Mouse (Mus musculus) stomach, embryonic 15.5 days (tissue): ENCODE results near the gene Prl2c5. TPM values are rescaled to one million over a fixed set of nuclear protein-coding genes. Genes with fewer than 3 reads are reported as not detected.
"Not testable (repeated sequence)": the region's sequence is repeated elsewhere in the genome, so short reads cannot be mapped to it uniquely, and the experiment has no call there.

Source experiments
- ATAC-seq: fragments of 200-750 bp; cut with Nextera tagmentation; 2 replicates; pipeline ENCODE4 v1.8.0; 2017; ENCODE audit warnings: low read depth, moderate number of reproducible peaks, moderate TSS enrichment; ENCODE audit not compliant: insufficient read depth, low FRiP score
- H3K27ac ChIP-seq: fragments of 300-500 bp; sonication (generic); 2 replicates; pipeline ENCODE4 v1.5.1; 2015; ENCODE audit warnings: mild to moderate bottlenecking, inconsistent platforms
- H3K27me3 ChIP-seq: fragments of 300-500 bp; sonication (generic); replicated peaks from 2 replicates; pipeline ENCODE4 v1.6.1; 2015; ENCODE audit warnings: inconsistent platforms
- H3K36me3 ChIP-seq: fragments of 300-500 bp; sonication (generic); 2 replicates; pipeline ENCODE4 v1.6.1; 2015; ENCODE audit warnings: inconsistent platforms
- H3K4me1 ChIP-seq: fragments of 300-500 bp; sonication (generic); 2 replicates; pipeline ENCODE4 v1.6.1; 2015; ENCODE audit warnings: inconsistent platforms
- H3K4me2 ChIP-seq: fragments of 300-500 bp; sonication (generic); 2 replicates; pipeline ENCODE4 v1.6.1; 2015; ENCODE audit warnings: mild to moderate bottlenecking, inconsistent platforms
- H3K4me3 ChIP-seq: fragments of 300-500 bp; sonication (generic); replicated peaks from 2 replicates; pipeline ENCODE4 v1.5.1; 2015; ENCODE audit warnings: inconsistent platforms
- H3K9ac ChIP-seq: fragments of 300-500 bp; sonication (generic); 2 replicates; pipeline ENCODE4 v1.6.1; 2015; ENCODE audit warnings: inconsistent platforms
- H3K9me3 ChIP-seq: fragments of 300-500 bp; sonication (generic); 2 replicates; pipeline ENCODE4 v1.6.1; 2016; ENCODE audit warnings: inconsistent platforms
- WGBS: fragments of 180-500 bp; shearing (Covaris S2); methylation state at CpG from one replicate; pipeline ENCODE4 v1.1.7; 2015; 5-methylcytosine and 5-hydroxymethylcytosine counted together
- polyA plus RNA-seq: library from polyadenylated mRNA; unstranded; fragments of >200 nt; fragmentation: Nextera tagmentation; extraction: Ambion mirVana; gene quantifications from 2 replicates; pipeline ENCODE4 v1.2.1, GENCODE M21; 2015

Gene Prl2c5
- polyA plus RNA-seq, result not detected in 2 replicates

- H3K27me3 ChIP-seq, H3K9ac ChIP-seq, H3K9me3 ChIP-seq, H3K4me2 ChIP-seq, H3K4me1 ChIP-seq, H3K4me3 ChIP-seq, H3K36me3 ChIP-seq, H3K27ac ChIP-seq, ATAC-seq: not testable (repeated sequence)
- 62% methylated on average over 2 of the region's 2 CpGs for WGBS
Measured at GRCm38 (mm10) chr13:13182415-13182814, at the start of gene Prl2c5. Gene Prl2c5, plus strand, starts transcription at chr13:13182715.

DNA sequence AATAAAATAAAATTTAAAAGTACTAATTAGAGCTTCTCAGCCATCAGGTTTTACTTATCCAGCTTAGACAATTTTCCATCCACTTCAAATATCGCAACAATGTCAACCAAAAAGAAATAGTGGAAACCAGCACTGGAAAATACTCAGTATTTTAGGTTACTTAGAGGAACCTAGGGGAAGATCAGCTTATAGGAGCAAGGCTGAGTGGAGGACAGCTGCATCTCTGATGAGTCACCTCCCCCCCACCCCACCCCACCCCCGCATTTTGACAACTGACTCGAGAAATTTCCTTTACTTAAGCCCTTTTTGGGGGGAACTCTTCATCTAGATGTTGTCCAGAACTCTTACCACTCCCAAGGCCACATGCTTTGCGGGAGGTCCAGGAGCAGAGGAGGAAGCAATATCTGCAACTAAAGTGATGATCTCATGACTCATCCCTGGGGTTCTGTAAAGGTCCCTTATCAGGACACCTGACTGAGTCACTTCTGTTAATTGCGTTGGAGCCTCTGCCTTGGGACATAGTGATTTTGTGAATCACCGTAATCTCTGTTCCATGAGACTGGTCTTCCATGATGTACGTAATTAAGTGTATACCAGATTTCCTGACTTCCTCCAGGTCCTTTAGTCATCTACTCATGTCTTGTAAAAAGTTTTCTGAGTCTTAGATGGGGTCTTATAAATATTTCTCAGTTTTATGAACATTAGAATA is 19.6 kb upstream of the Prl2c5 start:
- H3K4me2 ChIP-seq, H3K9ac ChIP-seq, H3K27ac ChIP-seq, H3K27me3 ChIP-seq, H3K36me3 ChIP-seq, H3K9me3 ChIP-seq, H3K4me1 ChIP-seq, ATAC-seq, H3K4me3 ChIP-seq: not testable (repeated sequence)
- WGBS, result 59% methylated on average over 4 of the region's 7 CpGs

- H3K9ac ChIP-seq, H3K27me3 ChIP-seq, H3K27ac ChIP-seq, H3K4me1 ChIP-seq, H3K4me3 ChIP-seq, H3K9me3 ChIP-seq, ATAC-seq, H3K4me2 ChIP-seq, H3K36me3 ChIP-seq: not testable (repeated sequence)
- 70% methylated on average over 2 of the region's 2 CpGs for WGBS
Measured at GRCm38 (mm10) chr13:13168631-13169030, 13.9 kb upstream of the Prl2c5 start.

DNA sequence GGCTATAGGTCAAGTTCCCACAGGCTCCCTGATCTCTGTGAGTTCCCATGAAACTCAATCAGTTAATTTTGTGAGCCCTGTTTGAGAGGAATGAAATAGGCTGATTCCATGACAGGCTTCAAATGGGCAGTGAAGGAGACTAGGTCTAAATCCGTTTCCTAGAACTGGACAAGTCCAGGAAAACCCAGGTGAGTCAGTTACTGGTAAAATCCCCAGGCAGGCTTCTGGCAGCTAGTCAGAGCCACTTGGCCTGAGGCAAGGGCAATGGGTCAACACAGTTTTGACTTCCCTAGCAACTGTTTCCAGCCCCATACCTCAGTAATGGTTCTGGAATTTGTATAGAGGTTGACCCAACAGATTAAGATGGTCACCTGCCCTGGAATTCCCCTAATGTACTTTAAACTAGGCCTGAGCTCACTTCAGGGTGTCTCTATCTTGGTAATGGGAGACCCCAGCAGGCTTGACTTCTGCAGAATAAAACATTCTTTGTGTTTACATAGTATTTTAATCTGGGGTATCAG is 8.8 kb upstream of the Prl2c5 start:
- not testable (repeated sequence) for H3K4me2 ChIP-seq, H3K9ac ChIP-seq, ATAC-seq, H3K9me3 ChIP-seq, H3K36me3 ChIP-seq, H3K27me3 ChIP-seq, H3K27ac ChIP-seq, H3K4me1 ChIP-seq, H3K4me3 ChIP-seq
- WGBS, result 56% methylated on average over 1 of the region's 1 CpGs

DNA sequence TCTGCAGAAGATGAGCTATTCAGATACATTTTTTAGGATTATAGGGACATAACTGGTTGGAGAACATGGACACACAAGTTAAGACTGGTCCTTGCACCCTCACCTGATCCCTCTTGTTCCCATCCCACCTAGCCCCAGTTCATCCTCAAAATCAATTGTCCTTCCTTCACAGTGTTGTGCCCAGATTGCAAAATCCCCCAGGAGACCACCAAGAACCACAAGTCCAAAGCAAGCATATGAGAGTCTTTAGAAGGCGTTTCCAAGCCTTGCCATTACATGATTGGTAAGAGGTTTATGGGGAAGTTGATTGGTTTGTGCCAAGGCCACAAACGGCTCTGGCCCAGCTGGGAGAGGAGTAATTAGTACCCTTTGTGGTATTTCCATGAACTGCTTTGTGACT is 6.8 kb upstream of the Prl2c5 start:
- ATAC-seq, H3K27ac ChIP-seq: not testable (repeated sequence)
- 64% methylated on average over 2 of the region's 2 CpGs for WGBS

GRCm38 (mm10) chr13:13211168-13211567 is 28.7 kb downstream of the Prl2c5 start:
- not testable (repeated sequence) for H3K9me3 ChIP-seq, H3K27me3 ChIP-seq, H3K4me1 ChIP-seq, ATAC-seq, H3K27ac ChIP-seq, H3K36me3 ChIP-seq, H3K9ac ChIP-seq, H3K4me2 ChIP-seq, H3K4me3 ChIP-seq

More for the DNA sequence above, 6.8 kb upstream of the Prl2c5 start:
- H3K27me3 ChIP-seq, H3K36me3 ChIP-seq, H3K4me3 ChIP-seq, H3K4me1 ChIP-seq, H3K9me3 ChIP-seq, H3K9ac ChIP-seq, H3K4me2 ChIP-seq: not testable (repeated sequence)

- 79% methylated on average over 2 of the region's 2 CpGs for WGBS
Measured at GRCm38 (mm10) chr13:13216363-13216762, 33.8 kb downstream of the Prl2c5 start.

GRCm38 (mm10) chr13:13220231-13220630 is 37.7 kb downstream of the Prl2c5 start:
- not testable (repeated sequence) for H3K4me3 ChIP-seq, H3K4me1 ChIP-seq, H3K9ac ChIP-seq, ATAC-seq, H3K4me2 ChIP-seq, H3K27ac ChIP-seq, H3K36me3 ChIP-seq, H3K9me3 ChIP-seq, H3K27me3 ChIP-seq
- WGBS, result 69% methylated on average over 5 of the region's 5 CpGs

More at GRCm38 (mm10) chr13:13216363-13216762, 33.8 kb downstream of the Prl2c5 start:
- ATAC-seq, H3K4me2 ChIP-seq, H3K9ac ChIP-seq, H3K36me3 ChIP-seq, H3K27me3 ChIP-seq, H3K9me3 ChIP-seq, H3K4me1 ChIP-seq, H3K27ac ChIP-seq, H3K4me3 ChIP-seq: not testable (repeated sequence)

DNA sequence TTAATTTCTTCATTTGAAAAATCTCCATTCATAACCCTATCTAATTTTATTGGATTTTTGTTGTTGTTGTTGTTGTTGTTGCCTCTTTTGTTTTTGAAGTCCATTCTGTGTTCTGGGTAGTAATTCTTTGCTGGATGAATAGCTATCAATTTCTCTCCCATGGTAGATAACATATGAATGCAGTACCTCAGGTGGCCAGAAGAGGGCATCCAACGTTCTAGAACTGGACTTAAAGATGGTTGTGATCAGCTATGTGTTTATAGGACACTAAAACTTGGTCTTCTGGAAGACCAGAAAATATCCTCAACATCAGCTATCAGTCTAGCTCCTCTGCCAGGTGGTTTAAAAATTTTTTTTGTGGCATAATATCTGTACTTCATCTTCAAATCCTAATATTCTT is 54.9 kb downstream of the Prl2c5 start:
- H3K4me3 ChIP-seq, H3K27me3 ChIP-seq, H3K9me3 ChIP-seq, H3K27ac ChIP-seq, H3K9ac ChIP-seq, H3K4me2 ChIP-seq, ATAC-seq, H3K36me3 ChIP-seq, H3K4me1 ChIP-seq: not testable (repeated sequence)
- WGBS, result 0% methylated on average over 1 of the region's 1 CpGs

Other genes with a start within 250 kb of the Prl2c5 start
- gene Prl2c2, start 177.3 kb upstream of the Prl2c5 start, polyA plus RNA-seq, result 0.63 and 0.74 TPM in 2 replicates
- 7.8 and 8.1 TPM in 2 replicates for gene Gpr137b, start 211.3 kb downstream of the Prl2c5 start, polyA plus RNA-seq